ENCODE assay signal across 19 mouse cellular contexts in the genomic region with DNA sequence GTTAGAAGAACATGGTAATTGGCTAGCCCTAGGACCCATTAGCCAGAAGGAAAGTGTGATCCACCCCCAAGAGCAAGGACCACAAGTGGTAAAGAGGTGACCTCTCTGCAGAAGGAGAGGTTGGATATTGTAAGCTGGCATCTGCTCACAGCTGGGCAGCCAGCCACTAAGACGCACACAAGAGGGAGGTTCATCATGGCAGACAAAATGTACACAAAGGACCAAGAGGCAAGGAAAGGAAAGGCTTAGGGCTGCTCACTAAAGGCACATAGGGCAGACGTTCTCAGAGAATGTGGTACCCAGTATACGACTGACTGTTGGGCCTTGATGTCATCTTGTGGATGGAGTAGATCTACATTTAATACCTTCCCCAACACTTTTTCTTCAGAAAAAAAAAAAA.
"Had no signal": no experiment of that assay in that cellular context is flagged by ENCODE, and none has a peak within 500 bp of the region (broad histone marks: within the 10 kb centered on the region; RNA-seq: fewer than 3 reads in every experiment).

No protein-coding gene starts in this region.

- H3K27me3 ChIP-seq: lung, embryonic 15.5 days; megakaryocyte, embryonic 14.5 days; midbrain, embryonic 13.5 days; midbrain, embryonic 15.5 days; neural tube, embryonic 13.5 days; neural tube, embryonic 15.5 days had no signal

- DNase-seq: lung, adult 2 months; lung, postnatal 14 days; lung, postnatal 36 days; retina, postnatal 1 day; right cerebral cortex, adult 18-20 months; right cerebral cortex, postnatal 25 days; right cerebral cortex, postnatal 4 days; spleen, adult 18-20 months; thymus, adult 18-20 months; thymus, postnatal 14 days; thymus, postnatal 36 days had no signal

- H3K27ac ChIP-seq: lung, embryonic 15.5 days; macrophage; midbrain, embryonic 13.5 days; midbrain, embryonic 15.5 days; neural tube, embryonic 13.5 days; neural tube, embryonic 15.5 days had no signal

- H3K9ac ChIP-seq: lung, embryonic 15.5 days; midbrain, embryonic 13.5 days; midbrain, embryonic 15.5 days; neural tube, embryonic 13.5 days; neural tube, embryonic 15.5 days had no signal

- H3K9me3 ChIP-seq: lung, embryonic 15.5 days; megakaryocyte, embryonic 14.5 days; midbrain, embryonic 13.5 days; midbrain, embryonic 15.5 days; neural tube, embryonic 13.5 days; neural tube, embryonic 15.5 days had no signal

- H3K4me2 ChIP-seq: lung, embryonic 15.5 days; midbrain, embryonic 11.5 days; midbrain, embryonic 13.5 days; midbrain, embryonic 15.5 days; neural tube, embryonic 13.5 days; neural tube, embryonic 15.5 days had no signal

- H3K36me3 ChIP-seq: midbrain, embryonic 13.5 days; midbrain, embryonic 15.5 days; neural tube, embryonic 13.5 days had no signal

- H3K4me3 ChIP-seq: lung, embryonic 15.5 days; megakaryocyte, embryonic 14.5 days; midbrain, embryonic 13.5 days; midbrain, embryonic 15.5 days; neural tube, embryonic 13.5 days; neural tube, embryonic 15.5 days had no signal
